Mouse (Mus musculus) T-helper 2 cell (primary cell): ENCODE measurements at regions not wholly inside any gene's neighbourhood (a gene's known extent, or its start where the extent isn't known, plus 50 kb on each side); places are given as distances from the start of the nearest gene placed in this dataset.

Source experiments
- in situ Hi-C: fragments of 300-600 bp; cut with MboI, MseI; formaldehyde crosslinking; loops from one replicate; pipeline ENCODE4 v1.15.1; 2025; ENCODE audit warnings: high pct_unique_total_duplicates

DNA sequence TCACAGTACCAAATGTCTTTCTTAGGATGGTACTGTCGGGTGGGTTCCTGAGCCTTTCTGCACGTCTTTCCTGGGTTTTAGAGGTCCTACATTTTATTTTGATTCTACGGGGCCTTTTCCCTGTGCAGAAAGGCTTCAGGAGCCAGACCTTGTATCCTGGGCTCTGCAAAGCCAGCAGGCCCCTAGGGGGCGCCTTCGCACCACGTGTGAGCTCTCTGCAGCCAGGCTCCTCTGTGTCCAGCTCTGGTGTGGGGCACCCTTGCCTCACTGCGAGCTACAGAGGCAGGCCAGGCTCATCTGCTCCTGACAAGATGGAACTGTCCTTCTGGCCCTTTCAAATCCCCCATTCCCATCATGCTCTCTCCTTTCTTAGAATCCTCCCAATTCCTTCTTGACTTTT, 53.3 kb upstream of the Usp3 start:
- in situ Hi-C loops = loop anchor here (10.0 kb wide), 2 partner anchors 49 to 139 kb away; no protein-coding TSS in a partner anchor

DNA sequence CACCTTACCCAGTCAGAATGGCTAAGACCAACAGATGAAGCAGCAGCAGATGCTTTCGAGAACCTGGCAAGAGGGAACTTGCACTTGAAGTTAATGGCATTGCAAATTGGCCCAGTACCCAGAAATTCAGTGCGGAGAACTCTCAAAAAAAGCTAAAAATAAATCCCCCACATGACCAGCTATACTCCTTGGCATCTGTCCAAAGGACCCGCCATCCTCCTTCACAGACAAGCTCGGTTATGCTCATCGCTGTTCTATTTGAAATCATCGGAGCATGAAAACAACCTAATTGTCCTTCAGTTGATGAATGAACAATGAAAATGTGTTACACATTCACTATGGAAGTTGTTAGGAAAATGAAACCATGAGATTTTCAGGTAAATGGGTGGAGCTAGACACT, 58.4 kb upstream of the Usp3 start:
- in situ Hi-C loops = no loop called here

DNA sequence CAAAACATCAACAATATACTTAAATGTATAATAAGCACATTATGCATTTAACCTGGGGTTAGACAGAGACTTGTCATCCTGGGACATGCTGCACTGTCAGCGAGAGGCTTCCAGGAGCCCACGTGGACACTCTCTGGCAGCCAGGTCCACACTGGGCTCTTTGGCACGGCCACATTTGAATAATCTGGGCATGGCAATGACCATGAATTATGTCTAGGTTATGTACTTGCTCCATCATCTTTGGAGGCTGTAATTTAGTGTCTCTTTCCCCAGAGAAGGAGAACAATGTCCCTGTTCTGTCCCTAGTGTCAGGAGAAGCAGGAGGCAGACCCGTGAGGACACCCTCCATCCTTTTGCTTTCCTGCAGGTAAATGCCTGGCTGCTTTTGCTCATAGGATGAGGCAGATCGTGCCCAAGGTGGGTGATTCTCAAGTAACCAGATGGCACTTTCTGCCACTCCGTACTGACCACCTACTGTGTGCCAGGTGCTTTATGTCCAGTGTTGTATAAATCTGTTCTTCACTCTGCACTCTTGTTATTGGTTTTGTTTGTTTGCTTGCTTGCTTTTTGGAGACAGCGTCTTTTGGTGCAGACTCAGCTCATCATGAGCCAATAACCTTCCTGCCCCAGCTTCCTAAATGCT, 56.2 kb upstream of the Car12 start:
- in situ Hi-C loops = no loop called here

DNA sequence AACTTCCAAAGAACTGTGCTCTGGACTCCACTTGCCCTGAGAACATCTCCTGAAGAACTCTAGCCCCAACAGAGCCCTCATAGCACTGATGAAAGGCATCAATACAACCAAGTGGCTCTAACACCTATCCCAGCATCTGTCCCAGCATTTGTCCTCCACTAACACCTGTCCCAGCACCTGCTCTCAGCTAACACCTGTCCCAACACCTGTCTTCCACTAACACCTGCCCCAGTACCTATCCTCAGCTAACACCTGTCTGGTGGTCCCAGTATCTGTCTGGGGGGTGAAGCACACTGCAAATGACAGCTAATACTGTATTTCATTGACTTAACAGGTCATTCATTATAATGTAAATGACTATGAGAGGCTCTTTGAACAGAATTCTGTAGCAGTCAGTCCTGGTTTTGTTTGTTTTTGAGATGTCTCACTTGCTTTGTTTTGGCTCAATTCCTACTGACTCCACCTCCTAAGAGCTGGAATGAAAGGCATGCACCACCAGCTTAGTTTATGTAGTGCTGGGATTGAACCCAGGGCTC, 54.7 kb upstream of the Car12 start:
- in situ Hi-C loops = no loop called here

DNA sequence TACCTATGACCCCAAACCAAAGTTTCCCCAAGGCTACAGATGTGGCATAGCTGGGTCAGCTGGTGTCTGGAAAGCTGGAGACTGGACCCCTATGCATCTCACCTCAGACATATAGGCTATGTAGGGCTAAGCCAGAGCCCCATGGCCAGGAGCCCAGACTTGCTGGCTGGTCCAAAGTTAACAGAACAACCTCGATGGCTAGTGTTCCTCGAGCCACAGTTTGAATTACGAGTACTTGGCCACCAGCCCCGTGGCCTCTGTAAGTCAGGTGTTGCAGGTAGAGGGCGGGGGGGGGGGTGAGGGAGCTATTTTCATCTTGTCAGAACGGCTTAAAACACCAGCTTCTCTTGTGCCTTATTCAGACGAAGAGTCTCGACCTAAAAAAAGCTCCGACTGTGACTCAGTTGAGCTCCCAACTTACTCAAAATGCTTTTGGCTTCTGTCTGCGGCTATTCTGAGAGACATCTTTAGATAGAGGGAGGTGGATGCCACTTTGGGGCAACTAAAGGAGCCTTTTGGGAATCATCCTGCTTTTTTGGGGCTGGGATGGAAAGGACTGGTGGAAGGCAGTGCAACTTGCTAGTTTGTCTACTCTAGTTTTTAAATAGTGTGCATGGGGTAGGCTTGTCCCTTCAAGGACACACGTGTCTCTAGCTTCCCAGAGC, 53.6 kb upstream of the Car12 start:
- in situ Hi-C loops = loop anchor here (5.0 kb wide), 2 partner anchors 33 to 37 kb away; no protein-coding TSS in a partner anchor

DNA sequence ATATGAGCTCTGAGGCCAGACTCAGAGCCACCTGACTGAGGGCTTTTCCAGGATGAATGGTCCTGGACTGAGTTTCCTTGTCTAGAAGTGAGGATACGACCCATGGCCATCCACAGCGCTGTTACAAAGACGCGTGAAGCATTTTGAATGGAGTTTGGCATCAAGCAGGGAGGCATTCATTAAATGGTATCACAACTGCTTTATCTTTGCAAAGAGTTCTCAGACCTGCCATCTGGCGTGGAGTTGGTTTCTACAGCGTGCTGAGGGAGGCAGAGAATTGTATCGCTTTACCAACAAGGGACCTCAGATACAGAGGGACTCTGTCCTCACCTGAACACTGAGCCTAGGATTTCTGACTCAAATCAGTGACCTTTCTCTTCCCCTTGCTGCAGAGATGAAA, 51.9 kb upstream of the Car12 start:
- in situ Hi-C loops = loop anchor here (5.0 kb wide), 2 partner anchors 34 to 36 kb away; no protein-coding TSS in a partner anchor

DNA sequence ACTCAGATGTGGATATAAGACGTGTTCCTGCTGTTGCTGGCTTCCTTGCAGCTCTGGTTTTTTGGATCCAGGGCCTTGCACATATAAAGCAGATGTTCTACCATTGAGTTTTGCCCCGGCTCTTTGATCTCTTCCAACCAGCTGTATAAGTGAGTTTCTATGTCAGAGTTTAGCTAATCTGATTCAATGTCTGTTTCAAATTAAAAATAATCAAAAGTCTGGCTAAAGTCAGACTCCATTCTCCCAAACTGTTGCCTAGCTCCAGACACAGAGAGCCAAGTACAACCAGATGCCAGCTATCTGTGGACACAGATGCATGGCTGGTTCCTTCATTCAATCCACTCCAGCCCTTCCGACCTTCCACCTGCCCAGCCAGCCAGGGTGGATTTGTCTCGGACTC, 51.0 kb upstream of the Car12 start:
- in situ Hi-C loops = loop anchor here (5.0 kb wide), 2 partner anchors 35 kb away; no protein-coding TSS in a partner anchor
